Mouse (Mus musculus): ENCODE data around the gene Zfp763. TPM values are rescaled to one million over a fixed set of nuclear protein-coding genes. Genes with fewer than 3 reads are reported as not detected.

The Zfp763 gene
- total and polyA plus RNA-seq, 3 experiments = 3.1 to 6.0 (median 3.7) TPM

DNA sequence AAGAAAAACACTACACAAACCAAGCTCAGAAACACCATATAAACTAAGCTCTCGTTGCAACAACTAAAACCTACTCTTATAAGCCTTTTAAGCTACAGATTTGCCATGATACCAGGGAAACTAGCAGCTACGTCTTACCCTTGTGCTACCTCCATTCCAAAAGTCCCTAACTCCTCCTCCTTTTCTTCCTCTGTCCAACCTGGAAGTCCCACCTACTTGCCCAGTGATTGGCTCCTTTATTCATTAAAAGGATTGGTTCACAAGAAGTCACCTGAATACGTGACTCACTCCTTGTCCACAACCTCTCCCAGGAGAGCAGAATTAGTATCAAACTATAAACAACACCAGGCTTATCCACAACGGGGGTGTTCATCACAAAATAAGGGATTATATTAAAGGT lies 46.9 kb downstream of the Zfp763 start:
- H3K9me3 ChIP-seq (replicated peaks; ENCODE audit: low read length) = peaks cover 2% of the 10 kb centered on the region
- no peaks in the 10 kb centered on the region for H3K79me2 ChIP-seq (replicated peaks; ENCODE audit: control insufficient read depth, extremely low read depth, insufficient read depth, poor library complexity, severe bottlenecking)
- in situ Hi-C loops (cut with MboI; ENCODE audit: low pct_ligation_motif_present, low pct_unique_long_range_greater_than_20kb, low sequenced_read_pairs) (no loop called here), dilution Hi-C loops (cut with MboI; ENCODE audit: extremely low pct_ligation_motif_present, extremely low pct_unique_long_range_greater_than_20kb, low sequenced_read_pairs) (no loop called here)
- TF ChIP-seq ZMIZ1 (IDR thresholded peaks at IDR 0.05; ENCODE audit: low read depth, low read length) (no peak), MYC (IDR thresholded peaks at IDR 0.05; ENCODE audit: low read depth, low read length) (no peak), MAFK (IDR thresholded peaks at IDR 0.05; ENCODE audit: insufficient replicate concordance, low read length) (no peak), ELF1 (IDR thresholded peaks at IDR 0.05; ENCODE audit: low read depth, low read length) (no peak), MAX (IDR thresholded peaks at IDR 0.05; ENCODE audit: low read length) (no peak), GABPA (IDR thresholded peaks at IDR 0.05; ENCODE audit: insufficient replicate concordance, low read depth, low read length) (no peak), ZC3H11A (IDR thresholded peaks at IDR 0.05; ENCODE audit: low read depth, low read length) (no peak), SIN3A (IDR thresholded peaks at IDR 0.05; ENCODE audit: low read length) (no peak), SMC3 (IDR thresholded peaks at IDR 0.05; ENCODE audit: low read depth, low read length) (no peak), E2F4 (IDR thresholded peaks at IDR 0.05; ENCODE audit: insufficient replicate concordance, low read depth, low read length) (no peak), RAD21 (IDR thresholded peaks at IDR 0.05; ENCODE audit: low read depth, low read length) (no peak), HCFC1 (IDR thresholded peaks at IDR 0.05; ENCODE audit: low read depth, low read length) (no peak), NELFE (IDR thresholded peaks at IDR 0.05; ENCODE audit: low read depth, low read length) (no peak), KAT2A (IDR thresholded peaks at IDR 0.05; ENCODE audit: insufficient replicate concordance, low read length) (no peak), JUN (IDR thresholded peaks at IDR 0.05; ENCODE audit: insufficient read depth, low read depth, low read length) (no peak)
- no peak for DNase-seq (ENCODE audit: extremely low read depth)
- no peak overlapping the region for H3K9ac ChIP-seq (ENCODE audit: insufficient read depth, low read depth)
- H3K4me2 ChIP-seq (ENCODE audit: insufficient read depth, low read depth, poor library complexity, severe bottlenecking) = no peak overlapping the region
- H3K4me3 ChIP-seq (replicated peaks in 1 of 3; ENCODE audit: low read depth in 2 of 3, low read length in 2 of 3, poor library complexity in 1 of 3) = no peak overlapping the region
- H3K4me1 ChIP-seq (ENCODE audit: control insufficient read depth in 1 of 2, insufficient read depth in 2 of 2) = no peaks in the 10 kb centered on the region
- no peaks in the 10 kb centered on the region for H3K27me3 ChIP-seq (replicated peaks)
- H3K36me3 ChIP-seq (replicated peaks in 1 of 2; ENCODE audit: control insufficient read depth in 1 of 2, insufficient read depth in 1 of 2, low read length in 1 of 2) = peaks cover 0 to 4% of the 10 kb centered on the region in 2 experiments
- H3K27ac ChIP-seq (ENCODE audit: insufficient read depth, low read depth) = no peak overlapping the region

DNA sequence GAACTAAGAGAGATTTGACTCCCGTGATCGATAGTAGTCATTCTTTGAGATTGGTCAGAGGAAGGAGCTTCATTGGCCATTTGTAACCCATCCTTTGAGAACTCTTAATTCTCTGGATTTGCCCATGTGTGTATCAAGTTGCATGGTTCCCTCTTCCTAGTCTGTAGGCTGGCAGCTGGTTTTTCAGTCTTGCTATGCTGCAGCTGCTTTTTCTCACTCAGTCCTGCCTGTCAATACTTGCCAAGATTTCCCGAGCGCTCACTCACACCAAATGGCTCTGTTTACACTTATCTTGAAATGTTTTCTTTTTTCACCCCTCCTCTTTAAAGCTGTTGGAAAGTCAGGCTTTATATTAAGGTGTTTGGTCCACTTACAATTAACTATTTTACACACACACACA lies 51.8 kb downstream of the Zfp763 start:
- Histone ChIP-seq H3K36me3 (replicated peaks in 1 of 2; ENCODE audit: control insufficient read depth in 1 of 2, insufficient read depth in 1 of 2, low read length in 1 of 2) (peaks cover 27 to 46% of the 10 kb centered on the region in 2 experiments), H3K4me2 (ENCODE audit: insufficient read depth, low read depth, poor library complexity, severe bottlenecking) (no peak overlapping the region), H3K27me3 (replicated peaks) (no peaks in the 10 kb centered on the region), H3K9me3 (replicated peaks; ENCODE audit: low read length) (peaks cover 2% of the 10 kb centered on the region), H3K4me3 (replicated peaks in 1 of 3; ENCODE audit: low read depth in 2 of 3, low read length in 2 of 3, poor library complexity in 1 of 3) (no peak overlapping the region), H3K27ac (ENCODE audit: insufficient read depth, low read depth) (no peak overlapping the region), H3K4me1 (ENCODE audit: control insufficient read depth in 1 of 2, insufficient read depth in 2 of 2) (no peaks in the 10 kb centered on the region), H3K79me2 (replicated peaks; ENCODE audit: control insufficient read depth, extremely low read depth, insufficient read depth, poor library complexity, severe bottlenecking) (peaks cover 5% of the 10 kb centered on the region; the same call in 1 of the 2 replicates), H3K9ac (ENCODE audit: insufficient read depth, low read depth) (no peak overlapping the region)
- TF ChIP-seq CTCF (conservative IDR thresholded peaks at IDR 0.05 in 1 of 2, IDR thresholded peaks at IDR 0.05 in 1 of 2; ENCODE audit: low read depth in 2 of 2, low read length in 2 of 2) = no peak
- no peak for TF ChIP-seq ETS1 (conservative IDR thresholded peaks at IDR 0.05; ENCODE audit: low read depth, low read length)
- TF ChIP-seq MAFK (IDR thresholded peaks at IDR 0.05; ENCODE audit: insufficient replicate concordance, low read length) = no peak
- TF ChIP-seq MXI1 (IDR thresholded peaks at IDR 0.05; ENCODE audit: low read depth, low read length) = no peak
- TF ChIP-seq ZMIZ1 (IDR thresholded peaks at IDR 0.05; ENCODE audit: low read depth, low read length) = no peak
- TF ChIP-seq SIN3A (IDR thresholded peaks at IDR 0.05; ENCODE audit: low read length) = no peak
- TF ChIP-seq TBP (conservative IDR thresholded peaks at IDR 0.05; ENCODE audit: low read depth, low read length) = no peak
- no peak for TF ChIP-seq JUN (IDR thresholded peaks at IDR 0.05; ENCODE audit: insufficient read depth, low read depth, low read length)
- TF ChIP-seq MEF2A (IDR thresholded peaks at IDR 0.05; ENCODE audit: borderline replicate concordance, low read depth, low read length) = no peak
- TF ChIP-seq CHD2 (IDR thresholded peaks at IDR 0.05; ENCODE audit: low read length) = no peak
- TF ChIP-seq ELF1 (IDR thresholded peaks at IDR 0.05; ENCODE audit: low read depth, low read length) = no peak
- TF ChIP-seq KAT2A (IDR thresholded peaks at IDR 0.05; ENCODE audit: insufficient replicate concordance, low read length) = no peak
- no peak for TF ChIP-seq ZKSCAN1 (IDR thresholded peaks at IDR 0.05; ENCODE audit: borderline replicate concordance, low read depth, low read length)
- TF ChIP-seq JUND (conservative IDR thresholded peaks at IDR 0.05; ENCODE audit: low read depth, low read length) = no peak
- no peak for TF ChIP-seq USF1 (IDR thresholded peaks at IDR 0.05; ENCODE audit: low read depth, low read length)
- no peak for TF ChIP-seq PAX5 (IDR thresholded peaks at IDR 0.05; ENCODE audit: low read length)
- TF ChIP-seq IRF4 (IDR thresholded peaks at IDR 0.05; ENCODE audit: low read depth, low read length) = no peak
- no peak for TF ChIP-seq RAD21 (IDR thresholded peaks at IDR 0.05; ENCODE audit: low read depth, low read length)
- no peak for TF ChIP-seq BHLHE40 (IDR thresholded peaks at IDR 0.05; ENCODE audit: low read depth, low read length)
- no peak for DNase-seq (ENCODE audit: extremely low read depth)
- dilution Hi-C loops (cut with MboI; ENCODE audit: extremely low pct_ligation_motif_present, extremely low pct_unique_long_range_greater_than_20kb, low sequenced_read_pairs) = no loop called here
- in situ Hi-C loops (cut with MboI; ENCODE audit: low pct_ligation_motif_present, low pct_unique_long_range_greater_than_20kb, low sequenced_read_pairs) = no loop called here

Data from CH12.LX (cell line).